Mouse (Mus musculus) brain, embryonic 18.5 days (tissue): Measurements from ENCODE around the gene Ifnl3.
"Not testable (repeated sequence)": the region's sequence is repeated elsewhere in the genome, so short reads cannot be mapped to it uniquely, and the experiment has no call there.

Source experiments
- DNase-seq: peaks from one replicate; pipeline ENCODE4 v3.0.0-alpha.2; 2012; ENCODE audit warnings: low read depth, low spot score

Gene Ifnl3

DNA sequence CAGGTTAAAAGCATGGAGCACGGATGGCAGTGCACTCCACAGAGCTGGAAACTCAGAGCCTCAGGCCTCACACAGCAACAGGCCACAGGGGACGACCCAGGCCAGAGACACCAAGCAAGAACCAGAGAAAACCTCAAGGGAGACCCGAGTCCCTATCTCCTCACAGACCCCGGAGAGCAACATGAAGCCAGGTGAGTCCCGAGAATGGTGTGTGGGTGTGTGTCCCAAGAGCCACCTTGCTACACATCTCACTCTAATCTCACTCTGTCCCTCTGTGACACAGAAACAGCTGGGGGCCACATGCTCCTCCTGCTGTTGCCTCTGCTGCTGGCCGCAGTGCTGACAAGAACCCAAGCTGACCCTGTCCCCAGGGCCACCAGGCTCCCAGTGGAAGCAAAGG, at the start of gene Ifnl3:
TSS of gene Ifnl3 (plus strand) at position 301 of the 400 bp plus-strand sequence.
- not testable (repeated sequence) for DNase-seq

DNA sequence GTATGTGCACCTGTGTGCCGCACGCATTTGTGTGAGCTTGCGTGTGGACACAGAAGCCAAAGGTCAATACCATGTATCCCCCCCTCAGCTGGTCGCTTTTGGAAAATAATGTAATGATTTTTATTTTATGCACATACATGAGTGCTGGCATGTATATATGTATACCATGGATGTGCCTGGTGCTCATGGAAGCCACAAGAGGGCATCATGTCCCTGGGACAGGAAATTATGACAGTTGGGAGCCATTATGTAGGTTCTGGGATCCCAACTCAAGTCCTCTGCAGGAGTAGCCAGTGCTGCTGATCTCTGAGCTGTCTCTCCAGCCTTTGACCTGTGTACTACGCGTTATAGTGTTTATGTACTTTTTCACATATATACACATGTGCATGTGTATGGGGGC, 46.4 kb upstream of the Ifnl3 start:
- no peak for DNase-seq

DNA sequence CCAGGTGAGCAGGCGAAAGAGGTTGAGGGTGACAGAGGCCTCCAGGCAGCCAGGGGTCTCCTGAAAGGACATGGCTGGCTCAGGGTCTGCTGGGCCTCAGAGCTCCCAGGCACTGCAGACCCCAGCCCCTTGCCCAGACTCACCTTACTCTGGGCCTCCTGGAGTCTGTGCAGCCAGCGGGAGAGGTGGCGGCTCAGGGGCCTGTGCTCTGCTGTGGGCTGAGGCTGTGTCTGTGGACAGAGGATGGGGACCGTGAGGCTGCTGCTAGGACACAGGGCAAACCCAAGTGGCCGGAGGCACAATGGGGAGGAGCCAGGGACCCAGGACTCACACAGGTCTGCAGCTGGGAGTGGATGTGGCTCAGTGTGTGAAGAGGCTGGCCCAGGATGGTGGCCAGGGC, 45.3 kb upstream of the Ifnl3 start:
- DNase-seq = no peak

DNA sequence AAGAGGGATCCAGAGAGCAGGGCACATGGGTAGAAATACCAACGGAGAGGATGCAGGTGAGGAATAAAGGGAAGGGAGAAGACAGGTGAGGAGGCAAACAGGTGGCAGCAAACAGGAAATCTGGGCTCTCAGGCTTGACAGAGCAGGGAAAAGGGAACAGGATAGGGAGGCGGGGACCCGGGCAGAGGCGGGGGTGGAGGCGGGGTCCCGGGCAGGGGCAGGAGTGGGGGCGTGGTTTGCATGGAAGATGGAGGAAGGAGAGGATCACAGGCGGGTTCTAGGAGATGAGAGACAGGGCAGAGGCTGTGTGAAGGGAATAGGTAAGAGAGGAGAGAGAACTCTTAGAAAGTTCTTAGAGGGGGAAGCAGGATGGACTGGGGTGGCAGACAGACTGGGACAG, 43.8 kb upstream of the Ifnl3 start:
- no peak for DNase-seq

DNA sequence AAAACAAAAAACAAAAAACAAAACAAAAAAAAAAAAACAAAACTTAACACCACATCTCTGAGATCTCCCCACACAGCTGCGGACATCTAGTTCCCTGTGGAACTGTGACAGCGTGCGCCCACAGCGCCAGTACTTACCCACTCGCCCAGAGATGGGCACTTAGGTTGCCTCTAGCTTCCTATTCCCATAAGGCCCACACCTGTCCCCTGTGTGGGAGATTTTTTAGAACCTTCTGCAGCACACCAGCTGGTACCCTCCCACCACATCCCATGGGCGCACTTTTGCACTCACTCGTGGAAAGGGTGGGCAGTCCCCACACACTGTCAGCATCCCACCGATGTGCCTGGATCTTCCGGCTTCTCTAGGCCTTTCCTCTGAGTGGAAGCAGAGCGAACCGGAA, 39.8 kb upstream of the Ifnl3 start:
- no peak for DNase-seq

DNA sequence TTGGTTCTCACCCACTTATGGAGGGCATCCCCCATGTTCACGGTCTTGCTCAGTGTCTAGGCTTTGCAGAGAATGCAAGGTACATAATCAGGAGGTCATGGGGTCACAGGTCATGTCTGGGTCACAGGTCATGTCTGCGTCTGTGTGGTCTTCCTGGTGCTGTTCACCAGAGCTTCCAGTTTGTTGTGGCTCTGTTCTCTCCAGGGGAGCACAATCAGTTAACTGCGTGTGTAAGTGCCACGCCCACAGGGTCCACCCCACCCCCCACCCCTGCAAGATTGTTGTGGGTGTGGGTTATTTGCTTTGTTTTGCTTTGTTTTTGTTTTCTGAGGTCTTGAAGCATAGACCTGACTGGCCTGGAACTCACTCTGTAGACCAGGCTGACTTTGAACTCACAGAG, 38.4 kb upstream of the Ifnl3 start:
- no peak for DNase-seq

DNA sequence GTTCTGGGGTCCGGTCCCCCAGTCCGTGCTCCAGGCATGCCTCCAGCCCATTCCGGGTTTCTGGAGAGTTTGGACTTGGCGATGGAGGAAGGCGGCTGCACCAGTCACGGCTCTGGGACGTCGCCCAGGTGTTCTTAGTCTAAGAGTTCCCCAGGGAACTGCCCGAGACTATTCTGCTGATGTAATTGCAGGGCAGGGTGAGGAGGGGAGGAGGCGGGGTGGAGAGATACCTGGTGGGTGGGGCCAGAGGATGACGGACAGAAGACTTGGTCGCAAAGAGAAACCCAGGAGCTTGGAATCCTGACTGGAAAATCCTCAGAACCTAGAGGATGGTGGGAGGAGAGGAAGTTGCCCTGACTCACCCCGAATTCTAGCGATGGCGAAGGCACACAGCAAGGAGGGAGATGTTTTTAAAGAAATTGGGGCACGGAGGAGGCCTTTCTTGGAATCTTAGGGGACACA, 34.6 kb upstream of the Ifnl3 start:
- no peak for DNase-seq

DNA sequence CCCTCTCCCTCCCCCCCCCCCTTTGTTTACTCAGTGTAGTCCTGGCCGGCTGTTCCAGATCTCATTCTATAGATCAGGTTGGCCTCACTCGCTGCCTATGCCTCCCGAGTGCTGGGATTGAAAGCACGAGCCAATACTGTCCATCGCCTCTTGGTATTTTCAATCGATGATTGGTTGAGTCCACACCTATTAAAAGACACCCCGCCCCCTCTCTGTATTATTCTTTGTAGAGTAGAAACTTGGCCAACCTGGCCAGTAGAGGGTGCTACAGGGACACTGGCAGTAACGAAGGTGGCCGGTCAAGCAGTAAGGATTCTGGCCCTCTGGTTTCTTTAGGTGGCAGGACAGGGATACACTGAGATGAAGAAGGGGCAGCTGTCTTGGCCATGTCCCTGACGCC, 32.2 kb upstream of the Ifnl3 start:
- DNase-seq = no peak

DNA sequence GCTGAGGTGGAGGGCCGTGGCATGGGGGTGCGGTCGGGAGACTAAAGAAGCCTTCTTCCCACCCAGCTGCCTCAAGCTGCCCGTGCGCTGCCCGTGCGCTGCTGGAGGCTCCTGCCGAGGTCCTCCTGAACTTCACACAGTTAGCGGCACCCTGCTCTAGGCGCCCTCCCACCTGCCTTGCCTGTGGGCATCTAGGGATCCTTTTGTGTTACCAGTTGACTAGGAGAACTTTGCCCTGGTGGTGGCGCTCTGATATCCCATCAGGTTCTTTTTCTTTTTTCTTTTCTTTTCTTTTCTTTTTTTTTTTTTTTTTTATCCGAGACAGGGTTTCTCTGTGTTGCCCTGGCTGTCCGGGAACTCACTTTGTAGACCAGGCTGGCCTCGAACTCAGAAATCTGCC, 31.7 kb upstream of the Ifnl3 start:
- DNase-seq = no peak

DNA sequence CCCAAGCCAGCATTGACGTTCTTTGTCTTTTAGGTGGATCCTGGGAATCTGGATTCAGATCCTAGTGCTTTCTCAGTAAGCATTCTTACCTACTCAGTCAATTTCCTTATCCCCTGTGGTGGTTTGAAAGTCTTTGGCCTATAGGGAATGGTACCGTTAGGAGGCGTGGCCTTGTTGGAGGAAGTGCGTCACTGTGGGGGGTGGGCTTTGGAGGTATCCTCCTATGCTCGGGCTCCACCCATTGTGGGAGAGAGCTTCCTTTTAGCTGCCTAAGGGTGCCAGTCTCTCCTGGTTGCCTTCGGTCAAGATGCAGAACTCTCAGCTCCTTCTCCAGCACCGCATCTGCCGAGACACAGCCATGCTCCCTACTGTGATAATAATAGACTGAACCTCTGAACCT, 30.3 kb upstream of the Ifnl3 start:
- no peak for DNase-seq

DNA sequence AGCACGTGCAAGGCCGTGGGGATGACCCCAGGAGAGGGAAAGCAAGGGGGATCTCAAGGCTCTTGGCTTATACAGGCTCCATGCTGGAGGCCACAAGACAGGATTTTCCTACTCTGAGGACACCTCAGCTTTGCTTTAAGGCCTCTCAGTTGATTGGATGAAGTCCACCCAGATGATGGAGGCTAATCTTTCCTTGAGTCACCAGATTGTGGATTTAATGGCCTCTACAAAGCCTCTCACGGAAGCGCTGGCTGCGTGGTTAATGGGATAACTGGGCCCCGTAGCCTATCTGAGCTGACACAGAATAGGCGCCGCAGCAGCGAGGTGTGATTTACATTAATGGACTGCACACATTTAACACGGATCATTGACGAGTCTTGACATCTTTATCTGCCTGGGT, 27.2 kb upstream of the Ifnl3 start:
- no peak for DNase-seq

DNA sequence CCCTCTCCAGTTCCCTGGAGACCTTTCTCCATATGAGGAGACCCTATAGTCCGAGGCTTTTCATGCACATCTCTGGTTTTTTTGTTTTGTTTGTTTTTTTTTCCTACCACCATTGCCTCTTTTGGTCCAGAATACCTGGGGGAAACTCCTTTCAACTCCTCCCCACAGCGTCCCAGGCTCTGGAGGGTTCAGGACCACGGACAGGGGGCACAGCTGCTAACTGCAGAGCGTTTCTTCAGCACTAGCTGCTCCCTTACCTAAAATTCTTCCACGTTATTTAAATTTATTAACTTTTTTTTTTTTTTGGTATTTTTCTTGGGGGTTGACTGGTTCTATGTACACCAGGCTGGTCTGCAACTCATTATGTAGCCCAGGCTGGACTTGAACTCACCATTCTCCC, 17.1 kb upstream of the Ifnl3 start:
- DNase-seq = no peak

DNA sequence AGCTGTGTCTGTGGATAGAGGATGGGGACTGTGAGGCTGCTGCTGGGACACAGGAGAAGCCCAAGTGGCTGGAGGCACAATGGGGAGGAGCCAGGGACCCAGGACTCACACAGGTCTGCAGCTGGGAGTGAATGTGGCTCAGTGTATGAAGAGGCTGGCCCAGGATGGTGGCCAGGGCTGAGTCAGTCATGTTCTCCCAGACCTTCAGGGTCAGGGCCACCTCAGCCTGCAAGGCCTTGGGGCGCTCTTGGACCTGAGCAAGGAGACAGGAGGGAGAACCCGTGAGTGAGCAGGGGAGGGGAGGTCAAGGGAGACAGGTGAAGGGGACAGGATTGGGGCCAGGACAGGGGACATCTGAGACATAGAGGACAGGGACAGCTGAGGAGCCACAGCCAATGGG, 13.5 kb upstream of the Ifnl3 start:
- DNase-seq = not testable (repeated sequence)

DNA sequence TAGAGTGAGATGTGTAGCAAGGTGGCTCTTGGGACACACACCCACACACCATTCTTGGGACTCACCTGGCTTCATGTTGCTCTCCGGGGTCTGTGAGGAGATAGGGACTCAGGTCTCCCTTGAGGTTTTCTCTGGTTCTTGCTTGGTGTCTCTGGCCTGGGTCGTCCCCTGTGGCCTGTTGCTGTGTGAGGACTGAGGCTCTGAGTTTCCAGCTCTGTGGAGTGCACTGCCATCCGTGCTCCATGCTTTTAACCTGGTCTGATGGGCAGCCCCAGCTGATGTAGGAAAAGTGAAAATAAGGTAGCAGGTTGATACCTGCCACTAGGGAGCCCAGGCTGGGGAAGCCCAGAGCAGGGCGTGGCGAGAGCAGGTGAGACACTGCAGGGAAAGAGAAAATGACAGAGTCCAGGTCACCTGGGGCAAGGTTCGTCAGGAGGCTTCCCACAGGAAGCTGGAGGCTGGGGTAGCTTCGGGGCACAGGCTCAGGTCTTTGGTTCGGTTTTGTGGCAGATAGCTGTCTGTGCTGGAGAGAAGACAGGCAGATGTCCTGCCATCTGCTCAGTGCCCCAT, 12.1 kb upstream of the Ifnl3 start, which contains the start of gene Ifnl2:
TSS of gene Ifnl2 (minus strand) at position 51 of the 570 bp plus-strand sequence.
- not testable (repeated sequence) for DNase-seq

DNA sequence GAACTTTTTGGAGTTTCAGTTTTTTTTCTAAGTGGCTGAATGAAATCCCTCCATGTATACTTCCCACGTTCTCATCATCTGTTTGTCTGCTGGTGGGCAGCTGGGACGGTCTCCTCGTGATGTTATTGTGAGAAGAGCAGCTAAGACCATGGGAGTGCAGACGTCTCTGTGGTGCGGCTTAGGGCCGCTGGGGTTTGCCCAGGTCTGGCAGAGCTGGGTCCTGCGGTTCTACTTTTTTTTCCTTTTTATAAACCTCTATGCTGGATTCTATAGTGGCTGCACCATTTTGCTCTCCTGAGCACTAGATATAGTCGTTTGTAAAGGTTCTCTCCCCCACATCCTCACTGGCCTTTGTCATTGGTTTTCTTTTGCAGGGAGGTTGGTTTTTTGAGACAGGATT, 11.2 kb upstream of the Ifnl3 start:
- no peak for DNase-seq

DNA sequence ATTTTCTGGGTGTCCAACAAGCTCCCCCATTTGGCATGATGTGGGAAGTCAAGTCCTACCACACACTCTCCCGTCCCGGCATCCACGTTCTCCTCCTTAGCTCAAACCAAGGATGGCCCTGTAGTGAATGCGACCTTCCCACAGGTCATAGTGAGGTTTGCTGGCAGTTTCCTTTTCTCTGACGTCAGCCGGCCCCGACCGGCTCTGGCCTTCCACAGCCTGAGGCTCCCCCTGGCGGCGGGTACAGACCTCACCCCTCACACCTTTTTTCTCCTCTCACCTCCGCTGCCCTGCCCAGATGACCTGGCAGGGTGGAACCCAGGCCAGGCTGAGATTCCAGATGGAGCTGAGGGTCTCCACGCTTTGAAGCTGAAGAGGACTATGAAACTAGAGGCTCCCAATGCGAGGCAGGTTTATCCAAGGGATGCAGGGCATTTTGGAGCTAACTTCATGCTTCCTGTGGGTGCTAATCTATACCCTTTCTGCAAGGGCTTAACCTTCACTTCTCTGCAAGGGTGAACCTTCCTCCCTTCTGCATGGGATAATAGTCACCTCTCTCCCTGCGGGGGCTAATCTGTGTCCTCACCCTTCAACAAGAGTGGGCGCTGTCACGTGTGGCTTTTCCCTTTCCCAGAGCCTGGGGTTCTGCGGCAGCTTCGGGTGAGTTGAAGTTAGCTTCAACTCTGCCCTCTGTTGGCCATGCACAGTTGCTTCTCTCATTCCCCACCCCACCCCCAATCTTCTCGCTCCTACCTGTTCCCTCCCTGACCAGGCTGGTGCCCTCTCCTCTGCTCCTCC, 5.5 kb downstream of the Ifnl3 start:
- DNase-seq = no peak

DNA sequence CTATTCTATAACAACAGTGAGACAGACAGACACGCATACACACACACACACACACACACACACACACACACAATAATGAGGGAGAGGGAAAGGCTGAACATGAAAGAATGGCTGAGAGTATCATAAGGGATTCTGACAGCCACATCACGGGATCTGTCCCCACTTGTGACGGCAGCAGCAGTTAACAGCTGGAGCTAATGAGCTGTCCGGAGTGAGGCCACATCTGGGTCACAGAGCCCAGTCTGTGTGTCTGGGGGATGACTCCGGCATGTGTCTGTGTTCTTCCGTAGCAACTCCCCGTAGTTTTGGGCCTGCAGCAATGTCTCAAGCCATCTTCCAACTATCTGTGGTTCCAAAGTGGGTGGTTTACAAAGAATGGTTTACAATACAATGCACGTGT, 9.4 kb downstream of the Ifnl3 start:
- DNase-seq = no peak

DNA sequence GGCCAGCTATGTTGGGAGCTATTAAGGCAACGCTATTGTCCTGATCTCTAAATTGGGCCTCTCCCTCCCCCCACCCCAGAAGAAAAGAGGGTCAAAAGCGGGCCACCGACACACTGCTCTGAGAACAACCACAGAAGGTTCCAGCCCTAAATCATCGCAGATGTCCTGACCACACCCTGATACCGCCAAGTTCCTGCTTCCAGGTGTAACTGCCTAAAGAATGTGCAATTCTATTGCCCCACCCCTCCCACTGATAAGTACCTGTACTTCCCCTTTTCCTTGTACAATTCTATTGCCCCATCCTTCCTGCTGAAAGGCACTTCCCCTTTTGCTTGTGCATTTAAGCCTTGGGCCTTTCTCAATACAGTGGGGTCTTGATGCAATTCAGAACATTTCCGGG, 16.2 kb downstream of the Ifnl3 start:
- DNase-seq = not testable (repeated sequence)

DNA sequence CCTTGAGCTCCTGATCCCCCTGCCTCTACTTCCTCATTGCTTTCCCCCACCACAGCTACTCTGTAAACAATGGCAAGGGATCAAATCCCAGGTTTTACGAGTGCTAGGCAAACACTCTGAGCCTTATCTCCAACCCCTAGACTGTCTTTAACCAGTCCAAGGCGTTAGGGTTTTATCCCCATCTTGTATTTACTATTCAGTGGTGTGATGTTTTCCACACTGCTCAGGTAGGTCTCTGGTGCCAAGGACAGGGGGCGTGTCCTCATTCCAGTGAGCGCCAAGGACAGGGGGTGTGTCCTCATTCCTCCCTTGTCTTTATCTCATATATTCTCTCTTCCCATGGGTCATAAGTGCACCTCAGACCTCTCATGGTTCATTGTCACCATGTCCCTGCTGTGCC, 17.9 kb downstream of the Ifnl3 start, which contains the start of gene Sycn:
TSS of gene Sycn (plus strand) at position 360 of the 400 bp plus-strand sequence.
- DNase-seq = no peak

DNA sequence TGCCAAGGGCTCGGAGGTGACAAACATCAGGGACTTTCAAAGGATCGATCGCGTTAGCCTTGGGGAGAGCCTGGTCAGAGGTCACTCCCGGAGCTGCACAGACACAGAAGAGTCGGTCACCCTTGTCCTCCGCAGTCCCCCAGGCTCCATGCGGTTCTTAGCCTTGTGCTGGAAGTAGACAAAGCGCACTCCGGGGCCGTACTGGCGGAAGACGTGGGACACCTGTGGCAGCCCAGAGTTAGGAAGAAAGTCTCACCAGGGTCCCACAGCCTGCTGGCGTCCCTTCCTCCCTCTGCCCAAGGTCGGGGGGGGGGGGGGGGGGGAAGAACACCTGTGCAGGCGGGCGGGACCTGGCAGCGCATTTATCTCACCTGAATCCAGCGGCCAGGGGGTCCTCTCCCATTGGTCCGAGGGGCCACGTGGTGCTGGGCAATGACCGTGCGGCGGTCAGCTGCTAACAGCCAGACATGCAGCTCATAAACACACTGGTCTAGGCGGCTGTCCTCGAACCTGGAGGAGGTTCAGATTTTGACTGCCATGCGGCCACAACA, 21.5 kb downstream of the Ifnl3 start:
- no peak for DNase-seq

DNA sequence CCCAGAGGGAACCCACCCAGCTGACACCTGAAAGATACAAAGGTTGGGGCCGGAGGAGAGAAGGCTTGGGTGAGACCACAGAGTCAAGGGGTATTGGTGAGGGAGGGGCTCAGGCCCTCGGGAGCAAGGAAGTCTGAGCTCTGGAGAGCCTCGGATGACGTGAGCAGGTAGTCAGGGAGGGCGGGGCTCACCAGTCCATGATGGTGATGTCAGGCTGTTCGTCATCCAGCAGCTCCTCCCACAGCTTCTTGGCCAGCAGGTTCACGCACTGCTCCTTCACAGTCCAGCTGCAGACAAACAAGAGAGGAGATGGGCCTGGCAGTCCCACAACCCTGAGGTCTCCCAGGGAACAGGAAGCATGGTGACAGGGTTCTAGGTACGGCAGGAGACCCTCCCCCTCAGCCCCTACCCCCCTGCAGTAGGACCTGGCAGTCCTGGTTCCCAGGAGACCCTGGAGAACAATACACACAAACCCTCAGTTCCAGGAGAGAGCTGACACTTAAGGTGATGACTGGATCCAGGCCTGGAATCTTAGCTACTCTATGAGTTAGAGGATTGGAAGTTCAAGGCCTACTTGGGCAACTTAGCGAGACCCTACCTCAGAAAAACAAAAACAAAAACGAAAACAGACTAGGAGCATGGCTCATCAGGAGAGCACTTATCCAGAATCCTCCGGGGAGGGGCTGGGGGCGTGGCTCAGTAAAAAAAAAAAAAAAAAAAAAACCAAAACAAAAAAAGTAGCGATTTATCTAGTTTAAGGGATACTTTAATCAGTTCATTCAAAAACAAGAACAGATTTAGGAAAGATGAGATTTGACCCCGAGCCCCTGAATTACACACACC, 22.6 kb downstream of the Ifnl3 start:
- DNase-seq = no peak

DNA sequence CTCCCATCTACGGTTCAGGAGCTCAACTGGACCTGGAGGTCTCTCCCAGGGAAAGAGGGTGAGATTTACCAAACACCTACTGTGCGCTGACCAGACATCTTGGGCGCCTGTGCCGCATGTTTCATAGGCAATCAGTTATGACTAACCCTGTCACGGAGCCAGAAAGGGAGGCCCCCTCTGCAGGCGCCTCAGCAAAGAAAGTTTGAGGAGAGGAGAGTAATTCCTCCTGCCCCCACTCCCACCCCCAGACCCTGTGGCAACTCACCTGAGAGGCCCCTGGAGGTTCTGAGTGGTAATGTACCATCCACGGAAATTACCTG, 23.2 kb downstream of the Ifnl3 start:
- DNase-seq = no peak
